Mouse (Mus musculus) v-Abl transformed pro-B cells (cell line): ENCODE data around the gene Olfr868.

Experiments used
- in situ Hi-C, 2 experiments: fragments of 400-800 bp; cut with MboI; formaldehyde crosslinking; loops; one replicate each; pipeline ENCODE4 v1.15.1; 2025; ENCODE audit not compliant: unreplicated experiment in 2 of 2

The Olfr868 gene

DNA sequence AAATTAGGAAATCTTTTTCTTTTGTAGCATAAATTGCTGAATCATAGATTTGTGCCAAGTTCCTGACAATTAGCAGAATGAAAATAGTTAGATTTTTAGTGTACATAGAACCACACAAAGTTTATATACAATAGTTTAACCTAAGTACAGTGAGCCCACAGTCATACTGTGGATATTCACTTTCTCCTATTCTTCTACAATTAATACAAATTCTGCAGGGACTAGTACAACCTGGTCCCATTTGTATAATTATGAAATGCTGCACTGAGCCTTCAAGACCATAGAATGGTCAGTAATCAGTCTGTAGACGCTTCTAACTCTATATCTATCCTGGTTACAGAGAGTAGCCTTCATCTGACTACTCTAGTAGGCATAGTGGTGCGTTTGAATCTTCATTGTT lies at the start of gene Olfr868:
Olfr868 (plus strand) TSS at position 301 of the 400 bp plus-strand sequence.
- in situ Hi-C loops: no loop called here

GRCm38 (mm10) chr9:20057462-20057861 lies 41.0 kb upstream of the Olfr868 start, which contains the start of gene Olfr867:
Olfr867 (minus strand) TSS chr9:20057562.
- in situ Hi-C loops: no loop called here

- in situ Hi-C loops: no loop called here
Observed at GRCm38 (mm10) chr9:20070236-20070635, 28.2 kb upstream of the Olfr868 start.

GRCm38 (mm10) chr9:20071291-20071690 lies 27.1 kb upstream of the Olfr868 start:
- in situ Hi-C loops: no loop called here

DNA sequence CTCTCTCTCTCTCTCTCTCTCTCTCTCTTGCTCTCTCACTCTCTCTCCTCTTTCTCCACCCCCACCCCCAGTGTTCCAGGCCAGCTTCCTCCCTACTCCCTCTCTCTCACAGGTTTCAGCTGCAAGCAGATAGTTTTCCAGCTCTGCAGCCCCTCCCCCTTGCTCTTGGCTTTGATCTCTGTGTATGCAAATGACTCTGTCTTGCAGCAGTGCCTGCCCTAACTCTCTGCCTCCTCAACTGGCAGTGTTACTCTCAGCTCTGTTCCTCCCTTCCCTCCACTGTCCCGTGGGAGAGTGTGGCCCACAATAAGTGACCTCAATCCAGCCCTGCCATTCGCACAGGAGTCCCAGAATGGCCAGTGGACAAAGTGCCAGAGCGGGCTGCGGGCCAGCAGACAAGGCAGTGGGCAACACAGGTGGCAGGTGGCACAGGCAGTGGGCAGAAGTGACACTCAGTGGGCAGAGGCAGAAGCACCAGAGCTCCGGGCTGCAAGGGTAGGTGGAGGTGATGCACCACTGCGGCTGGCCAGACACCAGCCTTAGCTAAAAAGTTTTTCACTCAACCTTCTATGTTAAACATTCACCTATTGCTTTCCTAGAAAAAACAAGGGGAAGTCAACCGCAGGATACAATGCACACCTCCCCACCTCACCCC lies 24.8 kb upstream of the Olfr868 start:
- in situ Hi-C loops: no loop called here

DNA sequence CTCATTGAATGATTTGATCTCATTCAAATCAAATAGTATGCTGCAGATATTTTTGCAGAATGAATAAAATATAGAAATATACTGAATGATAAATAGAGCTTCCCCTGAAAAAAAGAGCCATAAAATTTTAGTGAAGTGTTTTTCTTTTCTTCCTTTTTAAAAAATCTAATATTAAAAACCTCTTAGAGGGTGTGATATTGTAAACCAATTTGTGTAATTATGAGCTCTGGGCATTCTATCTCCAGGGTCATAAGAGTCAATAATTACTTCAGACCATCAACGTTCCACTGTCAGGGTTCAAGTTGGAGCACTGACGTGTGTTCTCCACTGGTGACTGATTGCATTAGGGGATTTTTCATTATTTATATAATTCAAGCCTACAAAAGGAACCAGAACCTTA lies 30.3 kb downstream of the Olfr868 start, which contains the start of gene Olfr869:
Olfr869 (plus strand) TSS at position 301 of the 400 bp plus-strand sequence.
- in situ Hi-C loops: no loop called here

DNA sequence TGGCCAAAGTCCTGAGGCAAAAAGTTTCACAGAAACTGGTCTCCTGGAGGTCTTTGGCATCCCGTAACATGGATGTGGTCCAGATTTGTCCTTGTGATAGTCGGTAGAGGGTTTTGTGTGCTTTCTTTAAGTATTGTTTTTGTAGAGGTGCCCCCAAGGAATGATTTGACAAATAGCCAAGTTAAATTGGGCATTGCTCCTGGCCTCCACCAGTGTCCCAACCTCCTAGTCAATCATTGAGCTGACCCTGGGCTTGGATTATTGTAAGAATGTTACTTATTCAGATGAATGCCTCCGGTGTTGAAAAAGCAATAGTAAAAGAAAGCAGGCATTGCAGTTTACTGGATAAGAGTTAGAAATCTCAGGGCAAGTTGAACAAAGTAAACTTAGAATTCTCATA lies 51.3 kb downstream of the Olfr868 start:
- in situ Hi-C loops: no loop called here
